In the genomic region with DNA sequence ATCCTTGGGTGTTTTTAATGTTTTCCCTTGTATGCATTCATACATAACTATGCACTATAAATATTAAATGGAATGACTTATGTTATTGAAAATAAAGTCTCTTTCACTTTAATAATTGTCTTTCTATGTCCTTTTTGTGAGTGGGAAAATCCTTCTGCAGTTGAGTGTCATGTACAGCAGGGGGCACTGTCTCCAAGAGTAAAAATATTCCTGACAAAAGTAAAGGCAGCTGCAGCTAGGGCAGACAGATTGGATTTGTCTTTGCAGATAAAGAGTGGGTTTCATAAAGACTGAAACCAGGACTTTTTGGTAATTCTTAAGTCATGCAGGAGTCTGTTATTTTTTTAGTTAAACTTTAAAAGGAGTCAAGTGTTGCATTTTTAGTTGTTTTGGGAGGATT, we compare ENCODE assay signal across 9 mouse cellular contexts. TPM values are rescaled to one million over a fixed set of nuclear protein-coding genes. Genes with fewer than 3 reads are reported as not detected.
A peak's percentile ranks its signal among the peaks of the same experiment; 100 is the strongest.
DNase-seq lines count a peak whose midpoint lies in the region; ATAC-seq lines count a peak whose summit lies in the region.
"Had no signal": no experiment of that assay in that cellular context is flagged by ENCODE, and none has a peak within 500 bp of the region (broad histone marks: within the 10 kb centered on the region; RNA-seq: fewer than 3 reads in every experiment).

No protein-coding gene starts in this region.

- H3K4me1 ChIP-seq in hindbrain, embryonic 10.5 days (replicated peaks): no peaks in the 10 kb centered on the region
- no peaks in the 10 kb centered on the region for H3K4me1 ChIP-seq in hindbrain, embryonic 16.5 days (ENCODE audit: control insufficient read depth, insufficient read depth, low read depth, low read length)
- H3K4me1 ChIP-seq: embryonic facial prominence, embryonic 12.5 days had no signal

- DNase-seq in hindbrain, embryonic 10.5 days (ENCODE audit: low spot score): peak; percentile 43
- DNase-seq in c-Kit-positive CD71-negative TER-119-negative erythroid progenitor cells, embryonic 14.5 days (ENCODE audit: low read depth): peak; percentile 34
- DNase-seq in layer of hippocampus, adult 9-10 months (ENCODE audit: low spot score): peak; percentile 77
- DNase-seq in mesoderm, embryonic 11.5 days (ENCODE audit: low read depth, low spot score): peak; percentile 65

- no peak overlapping the region for H3K27ac ChIP-seq in hindbrain, embryonic 10.5 days
- no peak overlapping the region for H3K27ac ChIP-seq in hindbrain, embryonic 16.5 days (ENCODE audit: low read depth, low read length)
- H3K27ac ChIP-seq: embryonic facial prominence, embryonic 12.5 days had no signal

- H3K9me3 ChIP-seq in hindbrain, embryonic 10.5 days: no peaks in the 10 kb centered on the region
- no peaks in the 10 kb centered on the region for H3K9me3 ChIP-seq in hindbrain, embryonic 16.5 days (ENCODE audit: control insufficient read depth, low read length)
- H3K9me3 ChIP-seq: embryonic facial prominence, embryonic 12.5 days had no signal

- H3K4me2 ChIP-seq in hindbrain, embryonic 16.5 days (ENCODE audit: low read length): no peak overlapping the region
- H3K4me2 ChIP-seq: embryonic facial prominence, embryonic 12.5 days had no signal

- no peaks in the 10 kb centered on the region for H3K27me3 ChIP-seq in hindbrain, embryonic 10.5 days (ENCODE audit: insufficient read depth, poor library complexity, severe bottlenecking)
- H3K27me3 ChIP-seq in hindbrain, embryonic 16.5 days (replicated peaks; ENCODE audit: control insufficient read depth, insufficient read depth, low read length): no peaks in the 10 kb centered on the region
- H3K27me3 ChIP-seq: embryonic facial prominence, embryonic 12.5 days had no signal

- H3K4me3 ChIP-seq in hindbrain, embryonic 10.5 days: no peak overlapping the region
- no peak overlapping the region for H3K4me3 ChIP-seq in hindbrain, embryonic 16.5 days (ENCODE audit: low read length)
- H3K4me3 ChIP-seq: embryonic facial prominence, embryonic 12.5 days had no signal

- peaks cover 8% of the 10 kb centered on the region; the same call in 1 of the 2 replicates for H3K36me3 ChIP-seq in hindbrain, embryonic 10.5 days
- H3K36me3 ChIP-seq in hindbrain, embryonic 16.5 days (ENCODE audit: control insufficient read depth, insufficient read depth, low read length): peaks cover 7% of the 10 kb centered on the region; the same call in 1 of the 2 replicates

- no peak for ATAC-seq in hindbrain, embryonic 16.5 days
- peak; percentile 41 for ATAC-seq in CD4-positive, CD25-positive, alpha-beta regulatory T cell, adult 4 months
- peak; percentile 72 for ATAC-seq in frontal cortex, adult (ENCODE audit: low TSS enrichment)
- no peak; the same call in 1 of the 2 replicates for ATAC-seq in megakaryocyte-erythroid progenitor cell, adult 5-6 weeks (replicated peaks; ENCODE audit: low FRiP score, low TSS enrichment, poor library complexity, severe bottlenecking)

- H3K9ac ChIP-seq in hindbrain, embryonic 16.5 days (ENCODE audit: low read depth, low read length): no peak overlapping the region
- H3K9ac ChIP-seq: embryonic facial prominence, embryonic 12.5 days had no signal

RNA-seq across cellular contexts. Expression of gene Tes, which starts 40.8 kb away (rescaled TPM):
- 40.3 and 44.2 TPM in 2 replicates for polyA plus RNA-seq in hindbrain, embryonic 10.5 days (2016; fragmentation: Nextera tagmentation; extraction: Ambion mirVana)
- 55.5 and 58.8 TPM in 2 replicates for polyA plus RNA-seq in hindbrain, embryonic 16.5 days (2015; fragmentation: Nextera tagmentation; extraction: Ambion mirVana)
- polyA plus RNA-seq in CD4-positive, CD25-positive, alpha-beta regulatory T cell, adult 4 months (2017; shearing (Covaris generic)): 100 to 1,000 TPM; 203 TPM
- 2.9 and 3.5 TPM in 2 replicates for total RNA-seq in megakaryocyte-erythroid progenitor cell, adult 5-6 weeks (2014; fragmentation: Nextera tagmentation)
- 8.4 and 19.4 TPM in 2 replicates for total RNA-seq in megakaryocyte-erythroid progenitor cell, adult 5-6 weeks (2017)

Comparison
In these comparisons a context has a peak if more than half of its experiments do, and no peak if none do; other contexts are left out.
1. ATAC-seq: peak in CD4-positive, CD25-positive, alpha-beta regulatory T cell, adult 4 months (single experiment) and frontal cortex, adult (single experiment); none in hindbrain, embryonic 16.5 days (single experiment) and megakaryocyte-erythroid progenitor cell, adult 5-6 weeks (single experiment).
2. Peak in every context shown above with its lines, with median percentiles within 50 percentile points of each other: DNase-seq.